Mouse (Mus musculus): ENCODE results near the gene Cab39. TPM values are rescaled to one million over a fixed set of nuclear protein-coding genes. Genes with fewer than 3 reads are reported as not detected.

Cab39 gene
- polyA plus RNA-seq, 1 experiment from 2014 or later: 29.2 TPM

DNA sequence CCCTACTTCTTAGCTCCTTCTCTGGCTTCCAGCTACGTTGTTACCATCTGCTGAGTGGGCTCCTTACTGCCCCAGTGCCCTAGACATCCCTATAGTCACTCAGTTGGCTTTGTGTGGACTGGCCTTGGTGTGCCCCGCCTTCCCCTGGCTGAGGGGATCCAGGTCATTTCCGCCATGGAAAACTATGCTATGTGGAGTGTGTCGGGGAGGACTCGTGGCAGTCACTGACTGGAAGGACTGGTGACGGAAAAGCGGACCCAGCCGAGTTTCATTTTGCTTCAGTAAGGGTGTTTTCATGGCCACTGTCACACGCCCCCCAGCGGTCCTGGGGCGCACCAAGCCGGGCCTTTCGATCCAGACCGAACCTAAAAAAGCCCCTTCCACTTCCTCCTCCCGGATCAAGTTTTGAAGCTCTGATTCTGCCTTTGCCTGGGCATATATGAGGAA lies 102.2 kb downstream of the Cab39 start:
- H3K4me3 ChIP-seq (ENCODE audit: low read depth, low read length): peak overlapping the region; percentile 84
- H3K4me2 ChIP-seq: peak overlapping the region; percentile 95
- peaks cover 43% of the 10 kb centered on the region for H3K4me1 ChIP-seq (replicated peaks; ENCODE audit: control insufficient read depth, insufficient read depth, low read length)
- DNase-seq (ENCODE audit: low spot score) (peak; percentile 70), ATAC-seq (replicated peaks; ENCODE audit: low FRiP score) (peak; percentile 50; the same call in 1 of the 2 replicates)
- no peaks in the 10 kb centered on the region for H3K9me3 ChIP-seq (ENCODE audit: control insufficient read depth, low read length)
- peak overlapping the region; percentile 73; the same call in 1 of the 2 replicates for H3K27ac ChIP-seq (ENCODE audit: low read depth, low read length)
- peak overlapping the region; percentile 71 for H3K9ac ChIP-seq (ENCODE audit: low read depth, low read length)
- no peaks in the 10 kb centered on the region for H3K36me3 ChIP-seq (ENCODE audit: control insufficient read depth, insufficient read depth, low read length)
- WGBS: 4% methylated on average over 15 of the region's 15 CpGs
- no peaks in the 10 kb centered on the region for H3K27me3 ChIP-seq (replicated peaks; ENCODE audit: control insufficient read depth, insufficient read depth, low read length)

DNA sequence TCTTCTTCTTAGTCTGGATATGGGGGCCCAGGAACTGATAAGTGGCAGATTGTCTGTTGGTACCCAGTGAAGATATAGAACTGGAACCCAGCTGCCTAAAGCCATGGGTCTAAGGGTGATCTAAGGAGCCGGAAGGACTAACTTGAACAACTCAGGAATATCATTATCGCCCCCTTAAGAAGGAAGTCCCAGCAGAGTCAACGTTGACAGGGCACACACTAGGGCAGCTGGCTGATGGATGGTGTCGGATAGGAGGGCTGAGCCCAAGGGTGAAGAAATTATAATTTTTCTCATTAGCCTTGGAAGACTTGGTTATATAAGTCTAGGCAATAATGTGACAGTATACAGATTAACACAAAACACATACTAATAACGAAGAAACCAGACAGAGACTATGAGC lies 102.9 kb downstream of the Cab39 start:
- Histone ChIP-seq H3K4me2 (peak overlapping the region; percentile 95), H3K4me1 (replicated peaks; ENCODE audit: control insufficient read depth, insufficient read depth, low read length) (peaks cover 45% of the 10 kb centered on the region), H3K9ac (ENCODE audit: low read depth, low read length) (no peak overlapping the region), H3K27me3 (replicated peaks; ENCODE audit: control insufficient read depth, insufficient read depth, low read length) (no peaks in the 10 kb centered on the region), H3K4me3 (ENCODE audit: low read depth, low read length) (peak overlapping the region; percentile 84), H3K9me3 (ENCODE audit: control insufficient read depth, low read length) (no peaks in the 10 kb centered on the region), H3K27ac (ENCODE audit: low read depth, low read length) (no peak overlapping the region), H3K36me3 (ENCODE audit: control insufficient read depth, insufficient read depth, low read length) (no peaks in the 10 kb centered on the region)
- DNase-seq (ENCODE audit: low spot score): no peak
- WGBS: 70% methylated on average over 5 of the region's 5 CpGs
- ATAC-seq (replicated peaks; ENCODE audit: low FRiP score): no peak

DNA sequence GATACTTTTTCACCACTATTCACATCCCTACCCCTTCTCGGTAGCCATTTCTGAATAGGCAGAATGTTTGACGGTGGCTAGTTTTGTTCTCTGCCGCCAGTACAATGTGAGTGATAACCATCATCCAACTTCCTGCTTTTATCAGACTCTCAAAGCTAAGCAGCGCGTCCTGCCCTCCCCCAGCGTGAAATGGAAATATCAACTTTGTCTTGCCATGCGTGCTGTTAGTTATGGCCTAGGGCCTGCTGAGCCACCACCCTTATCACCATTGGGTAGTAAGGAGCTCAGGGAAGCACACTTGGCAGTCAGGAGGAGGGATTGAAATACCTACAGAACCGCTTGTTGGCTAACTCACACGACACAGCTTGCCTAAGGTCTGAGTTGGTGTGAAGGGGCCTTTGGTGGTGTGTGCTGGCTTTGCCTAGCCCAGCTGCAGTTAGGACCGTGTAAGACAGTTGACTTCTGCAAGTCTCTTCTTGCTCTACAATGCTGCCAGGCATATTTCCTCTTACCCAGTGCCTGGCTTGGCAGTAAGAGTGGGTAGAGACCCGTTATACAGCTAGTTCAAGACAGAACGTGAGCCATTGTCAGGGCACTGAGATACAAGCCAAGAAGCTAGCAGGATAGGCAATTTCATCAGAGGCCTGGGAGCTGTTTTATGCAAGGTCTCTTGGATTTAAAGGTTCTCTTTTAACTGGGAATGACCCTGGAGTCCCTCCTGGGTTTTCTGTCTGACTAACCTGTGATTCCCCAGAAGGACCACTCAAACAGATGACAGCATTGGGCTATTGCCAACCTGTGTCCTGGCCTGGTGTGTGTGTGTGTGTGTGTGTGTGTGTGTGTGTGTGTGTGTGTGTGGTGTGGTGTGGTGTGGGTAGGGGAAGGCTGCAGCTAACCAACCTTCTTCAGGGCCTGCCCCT lies 103.8 kb downstream of the Cab39 start:
- ATAC-seq (replicated peaks; ENCODE audit: low FRiP score) (no peak), DNase-seq (ENCODE audit: low spot score) (no peak)
- Histone ChIP-seq H3K4me1 (replicated peaks; ENCODE audit: control insufficient read depth, insufficient read depth, low read length) (peaks cover 52% of the 10 kb centered on the region), H3K27me3 (replicated peaks; ENCODE audit: control insufficient read depth, insufficient read depth, low read length) (no peaks in the 10 kb centered on the region), H3K4me2 (peak overlapping the region; percentile 95), H3K4me3 (ENCODE audit: low read depth, low read length) (no peak overlapping the region), H3K36me3 (ENCODE audit: control insufficient read depth, insufficient read depth, low read length) (no peaks in the 10 kb centered on the region), H3K27ac (ENCODE audit: low read depth, low read length) (no peak overlapping the region), H3K9me3 (ENCODE audit: control insufficient read depth, low read length) (no peaks in the 10 kb centered on the region), H3K9ac (ENCODE audit: low read depth, low read length) (no peak overlapping the region)
- WGBS: 41% methylated on average over 12 of the region's 12 CpGs

DNA sequence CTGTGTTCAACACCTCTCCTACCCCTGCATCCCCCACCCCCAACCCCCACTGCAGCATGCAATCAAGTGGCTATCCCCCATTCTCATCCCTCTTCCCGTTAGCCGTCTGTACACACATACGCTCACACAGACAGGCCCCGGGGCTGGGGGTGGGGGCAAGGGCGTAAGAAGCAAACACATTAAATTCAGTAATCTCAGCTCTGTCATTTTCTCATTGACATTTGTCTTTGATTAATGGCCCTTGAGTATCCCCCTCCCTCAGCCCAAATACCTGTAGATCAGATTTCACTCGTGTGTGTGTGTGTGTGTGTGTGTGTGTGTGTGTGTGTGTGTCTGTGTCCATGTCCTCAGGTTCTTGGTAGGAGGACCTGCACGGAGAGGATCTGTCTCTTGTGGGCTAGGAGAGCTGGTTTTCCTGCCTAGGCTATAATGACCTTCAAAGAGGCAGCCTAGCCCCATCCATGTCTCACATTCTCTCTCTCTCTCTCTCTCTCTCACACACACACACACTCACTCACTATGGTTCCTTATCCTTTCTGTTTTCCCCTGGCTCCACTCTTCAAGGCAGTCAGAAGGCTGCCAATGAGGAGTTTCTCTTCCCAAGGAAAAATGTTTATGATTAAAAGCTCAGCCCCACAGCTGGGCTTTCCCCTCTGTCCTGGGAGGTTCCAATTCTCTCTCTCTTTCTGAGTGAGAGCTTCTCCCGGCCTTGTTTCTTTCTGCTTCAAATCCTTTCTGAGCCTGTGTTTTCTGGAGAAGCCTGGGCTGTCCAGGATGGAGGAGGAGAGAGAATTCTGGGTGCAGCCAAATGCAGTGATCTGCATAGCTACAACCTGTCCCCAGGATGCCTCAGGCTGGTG lies 104.9 kb downstream of the Cab39 start:
- Histone ChIP-seq H3K27ac (ENCODE audit: low read depth, low read length) (no peak overlapping the region), H3K9me3 (ENCODE audit: control insufficient read depth, low read length) (no peaks in the 10 kb centered on the region), H3K27me3 (replicated peaks; ENCODE audit: control insufficient read depth, insufficient read depth, low read length) (no peaks in the 10 kb centered on the region), H3K36me3 (ENCODE audit: control insufficient read depth, insufficient read depth, low read length) (peaks cover 2% of the 10 kb centered on the region; the same call in 1 of the 2 replicates), H3K4me3 (ENCODE audit: low read depth, low read length) (no peak overlapping the region), H3K9ac (ENCODE audit: low read depth, low read length) (no peak overlapping the region), H3K4me1 (replicated peaks; ENCODE audit: control insufficient read depth, insufficient read depth, low read length) (peaks cover 52% of the 10 kb centered on the region), H3K4me2 (no peak overlapping the region)
- 44% methylated on average over 8 of the region's 8 CpGs for WGBS
- ATAC-seq (replicated peaks; ENCODE audit: low FRiP score) (no peak), DNase-seq (ENCODE audit: low spot score) (no peak)

DNA sequence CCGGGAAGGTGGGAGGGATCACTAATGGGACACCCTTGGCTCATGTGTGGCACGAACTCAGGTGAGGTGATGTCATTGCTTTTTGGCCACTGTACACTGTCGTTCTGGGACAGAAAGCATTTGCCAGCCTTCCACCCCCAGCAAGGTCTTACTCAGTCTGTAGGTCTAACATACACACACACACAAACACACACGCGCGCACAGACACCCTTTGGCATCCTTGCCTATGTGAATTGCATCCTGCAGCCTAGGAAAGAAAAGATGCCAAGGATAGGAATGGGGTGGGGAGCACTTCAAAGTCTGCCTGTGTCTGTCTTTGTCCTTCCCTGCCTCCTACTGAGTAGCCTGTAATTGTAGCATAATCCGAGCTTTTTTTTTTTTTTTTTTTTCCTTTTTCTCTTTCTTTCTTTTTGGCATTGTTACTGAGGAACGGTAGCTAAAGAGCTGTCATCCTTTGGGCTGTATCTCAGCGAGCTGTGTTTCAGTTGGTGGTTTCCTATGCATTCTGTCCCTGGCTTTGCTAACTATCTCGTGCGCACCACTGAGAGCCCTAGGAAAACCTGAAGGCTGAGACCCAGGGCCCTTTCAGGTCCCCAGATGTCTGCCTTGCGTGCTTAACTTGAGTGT lies 105.6 kb downstream of the Cab39 start:
- 61% methylated on average over 12 of the region's 12 CpGs for WGBS
- Histone ChIP-seq H3K27me3 (replicated peaks; ENCODE audit: control insufficient read depth, insufficient read depth, low read length) (no peaks in the 10 kb centered on the region), H3K4me3 (ENCODE audit: low read depth, low read length) (no peak overlapping the region), H3K9me3 (ENCODE audit: control insufficient read depth, low read length) (no peaks in the 10 kb centered on the region), H3K9ac (ENCODE audit: low read depth, low read length) (no peak overlapping the region), H3K4me1 (replicated peaks; ENCODE audit: control insufficient read depth, insufficient read depth, low read length) (peaks cover 52% of the 10 kb centered on the region), H3K4me2 (peak overlapping the region; percentile 12; the same call in 1 of the 2 replicates), H3K27ac (ENCODE audit: low read depth, low read length) (no peak overlapping the region; the same call in 1 of the 2 replicates), H3K36me3 (ENCODE audit: control insufficient read depth, insufficient read depth, low read length) (peaks cover 2% of the 10 kb centered on the region; the same call in 1 of the 2 replicates)
- DNase-seq (ENCODE audit: low spot score) (no peak), ATAC-seq (replicated peaks; ENCODE audit: low FRiP score) (no peak)

DNA sequence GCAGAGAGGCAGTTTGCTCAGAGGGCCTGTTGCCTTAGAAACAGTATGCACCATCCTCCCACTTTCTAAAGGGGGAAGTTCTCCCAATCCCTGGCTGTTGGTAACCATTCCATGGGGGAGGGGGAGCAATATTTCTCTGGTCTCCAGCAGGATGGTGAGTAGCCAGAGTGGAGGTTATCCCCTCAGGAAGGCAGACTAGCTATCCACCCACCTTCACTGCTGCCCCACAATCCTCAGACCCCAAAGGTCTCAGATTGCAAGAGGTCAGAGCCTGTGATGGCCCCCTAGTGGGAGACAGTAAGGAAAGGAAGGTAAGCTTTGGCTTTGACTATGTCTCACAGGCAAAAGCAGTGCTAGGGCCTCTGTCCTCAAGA lies 106.1 kb downstream of the Cab39 start:
- H3K4me3 ChIP-seq (ENCODE audit: low read depth, low read length): no peak overlapping the region
- no peak for ATAC-seq (replicated peaks; ENCODE audit: low FRiP score)
- H3K9ac ChIP-seq (ENCODE audit: low read depth, low read length): no peak overlapping the region
- H3K27ac ChIP-seq (ENCODE audit: low read depth, low read length): no peak overlapping the region; the same call in 1 of the 2 replicates
- H3K9me3 ChIP-seq (ENCODE audit: control insufficient read depth, low read length): no peaks in the 10 kb centered on the region
- peak overlapping the region; percentile 12; the same call in 1 of the 2 replicates for H3K4me2 ChIP-seq
- H3K4me1 ChIP-seq (replicated peaks; ENCODE audit: control insufficient read depth, insufficient read depth, low read length): peaks cover 52% of the 10 kb centered on the region
- H3K36me3 ChIP-seq (ENCODE audit: control insufficient read depth, insufficient read depth, low read length): peaks cover 2% of the 10 kb centered on the region; the same call in 1 of the 2 replicates
- H3K27me3 ChIP-seq (replicated peaks; ENCODE audit: control insufficient read depth, insufficient read depth, low read length): no peaks in the 10 kb centered on the region
- no peak for DNase-seq (ENCODE audit: low spot score)

DNA sequence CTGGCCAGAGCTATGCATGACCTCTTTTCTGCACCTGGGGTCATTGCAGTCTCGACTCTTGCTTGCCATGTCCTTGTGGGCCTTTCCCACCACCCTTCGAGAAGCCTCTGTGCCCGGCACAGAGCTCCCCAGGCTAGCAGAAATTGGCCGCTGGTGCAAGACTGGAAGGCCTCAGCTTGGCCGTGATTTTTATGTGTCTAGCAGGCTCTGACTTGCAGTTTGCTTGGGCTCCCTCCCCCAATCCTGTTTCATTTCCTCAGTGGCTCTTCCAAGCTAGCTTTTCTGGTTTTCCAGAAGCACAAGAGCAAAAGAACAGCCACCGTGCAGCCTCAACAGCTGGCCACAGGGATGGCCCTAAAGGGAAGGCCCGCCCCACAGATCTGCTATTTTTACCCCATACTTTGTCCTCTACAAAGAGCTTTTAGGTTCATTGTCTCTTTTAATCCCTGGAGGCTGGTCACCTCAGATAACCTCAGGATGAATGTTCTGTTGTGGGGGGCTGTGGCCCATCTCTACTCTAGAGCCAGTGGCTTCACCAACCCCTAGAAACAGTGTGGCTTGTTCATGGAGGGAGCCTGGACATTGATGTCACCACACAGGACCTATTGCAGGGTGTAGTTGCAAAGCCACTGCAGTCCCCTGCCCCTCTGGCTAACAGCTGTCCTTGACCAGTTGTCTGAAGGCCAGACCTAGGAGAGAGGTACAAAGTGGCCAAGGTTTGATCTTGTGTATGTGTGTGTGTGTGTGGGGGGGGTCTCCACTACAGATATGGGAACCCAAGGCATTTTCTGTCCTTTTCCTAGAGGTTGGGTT lies 107.5 kb downstream of the Cab39 start:
- ATAC-seq (replicated peaks; ENCODE audit: low FRiP score): no peak
- H3K27ac ChIP-seq (ENCODE audit: low read depth, low read length): no peak overlapping the region

More for the DNA sequence above, 107.5 kb downstream of the Cab39 start:
- Histone ChIP-seq H3K4me1 (replicated peaks; ENCODE audit: control insufficient read depth, insufficient read depth, low read length) (peaks cover 47% of the 10 kb centered on the region), H3K36me3 (ENCODE audit: control insufficient read depth, insufficient read depth, low read length) (peaks cover 7% of the 10 kb centered on the region; the same call in 1 of the 2 replicates), H3K27me3 (replicated peaks; ENCODE audit: control insufficient read depth, insufficient read depth, low read length) (no peaks in the 10 kb centered on the region), H3K4me3 (ENCODE audit: low read depth, low read length) (no peak overlapping the region), H3K9me3 (ENCODE audit: control insufficient read depth, low read length) (no peaks in the 10 kb centered on the region), H3K4me2 (no peak overlapping the region), H3K9ac (ENCODE audit: low read depth, low read length) (no peak overlapping the region)
- WGBS: 68% methylated on average over 7 of the region's 7 CpGs
- no peak for DNase-seq (ENCODE audit: low spot score)

Measured in liver, embryonic 11.5 days (tissue).